Mouse (Mus musculus) erythroblast, embryonic 14.5 days (primary cell): Measurements from ENCODE around the gene Banf2. TPM values are rescaled to one million over a fixed set of nuclear protein-coding genes. Genes with fewer than 3 reads are reported as not detected.

ENCODE experiments used
- H3K27me3 ChIP-seq: 2 replicates; pipeline ENCODE4 v1.6.1; 2012; ENCODE audit warnings: inconsistent platforms; ENCODE audit not compliant: control insufficient read depth
- H3K36me3 ChIP-seq: 2 replicates; pipeline ENCODE4 v1.6.1; 2012; ENCODE audit warnings: mild to moderate bottlenecking, inconsistent platforms; ENCODE audit not compliant: control insufficient read depth
- H3K4me1 ChIP-seq: 2 replicates; pipeline ENCODE4 v1.6.1; 2012; ENCODE audit warnings: inconsistent platforms; ENCODE audit not compliant: control insufficient read depth
- H3K4me3 ChIP-seq: replicated peaks from 2 replicates; pipeline ENCODE3; 2012; ENCODE audit warnings: moderate library complexity, mild to moderate bottlenecking, inconsistent platforms
- H3K9me3 ChIP-seq: 2 replicates; pipeline ENCODE4 v1.6.1; 2012; ENCODE audit warnings: low read length, inconsistent platforms, mixed read lengths; ENCODE audit not compliant: control insufficient read depth
- GATA1 ChIP-seq: IDR thresholded peaks from 2 replicates; pipeline ENCODE4 v1.6.1; 2012; ENCODE audit warnings: low read length, inconsistent platforms, mixed read lengths
- TAL1 ChIP-seq: IDR thresholded peaks from 3 replicates; pipeline ENCODE4 v1.6.1; 2012; ENCODE audit warnings: low read length, inconsistent platforms, mixed read lengths
- polyA plus RNA-seq: library from polyadenylated mRNA; stranded (reverse); fragments of >175 nt; gene quantifications from 2 replicates; pipeline ENCODE4 v1.2.3, GENCODE M21; 2012

Banf2 gene
- polyA plus RNA-seq, 1 experiment = not detected

DNA sequence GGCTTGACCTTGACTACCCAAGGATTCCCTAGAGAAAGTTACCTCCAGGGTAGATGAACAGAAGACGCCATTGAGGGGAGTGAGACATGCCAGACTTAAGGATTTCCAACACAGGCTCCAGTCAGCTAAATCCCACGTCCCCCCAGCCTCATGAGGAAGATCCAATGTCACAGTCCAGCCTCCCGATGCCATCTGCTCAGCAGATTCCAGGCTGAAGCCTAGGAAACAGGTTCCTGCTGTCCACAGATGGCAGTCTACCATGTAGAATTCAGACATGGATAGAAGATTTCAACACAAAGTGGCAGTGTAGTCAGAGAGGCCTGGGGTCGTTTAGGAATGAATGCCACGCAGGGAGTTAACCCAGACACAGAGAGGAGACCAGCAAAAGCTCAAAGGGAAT is 18.4 kb upstream of the Banf2 start:
- Histone ChIP-seq H3K27me3 (no peaks in the 10 kb centered on the region; the same call in 1 of the 2 replicates), H3K36me3 (no peaks in the 10 kb centered on the region), H3K4me3 (no peak overlapping the region), H3K9me3 (no peaks in the 10 kb centered on the region), H3K4me1 (peaks cover 16% of the 10 kb centered on the region)
- TF ChIP-seq TAL1 (no peak), GATA1 (no peak)

DNA sequence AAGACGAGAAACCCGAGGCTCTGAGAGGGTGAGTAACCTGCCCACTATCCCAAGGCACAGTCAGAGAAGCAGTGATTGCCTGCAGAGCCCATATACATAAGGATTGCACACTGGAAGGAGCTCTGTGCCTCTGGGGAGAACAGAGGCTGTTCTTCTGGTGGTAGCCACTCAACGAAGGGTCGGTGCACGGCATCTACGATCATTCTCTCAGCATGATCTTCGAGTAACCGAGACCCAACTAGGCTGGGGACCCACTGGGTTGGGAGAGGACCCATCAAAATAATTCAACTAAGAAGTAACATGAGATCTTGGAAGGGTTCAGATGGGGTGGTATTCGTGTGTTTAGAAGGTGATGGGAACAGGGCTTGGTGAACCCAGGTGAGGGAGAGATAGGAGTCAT is 17.0 kb upstream of the Banf2 start:
- H3K4me3 ChIP-seq = no peak overlapping the region
- peaks cover 4% of the 10 kb centered on the region for H3K4me1 ChIP-seq
- no peaks in the 10 kb centered on the region for H3K36me3 ChIP-seq
- peaks cover 3% of the 10 kb centered on the region for H3K27me3 ChIP-seq
- no peaks in the 10 kb centered on the region for H3K9me3 ChIP-seq
- no peak for TF ChIP-seq GATA1

DNA sequence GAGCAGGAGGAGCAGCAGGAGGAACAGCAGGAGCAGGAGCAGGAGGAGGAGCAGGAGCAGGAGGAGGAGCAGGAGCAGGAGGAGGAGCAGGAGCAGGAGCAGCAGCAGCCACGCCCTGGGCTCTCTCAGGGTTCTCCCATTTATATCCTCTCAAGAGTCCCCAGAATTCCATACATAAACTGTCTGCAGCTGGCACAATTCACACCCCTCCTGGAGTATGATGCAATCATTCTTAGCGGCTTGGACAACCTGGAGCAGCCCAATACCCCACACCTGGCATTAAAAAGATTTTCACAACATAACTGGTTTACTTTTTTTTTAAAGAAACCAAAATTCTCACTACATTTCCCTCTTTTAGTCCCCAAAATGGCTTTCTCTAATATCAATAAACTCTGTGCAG is 12.9 kb upstream of the Banf2 start:
- H3K4me3 ChIP-seq = no peak overlapping the region
- TF ChIP-seq GATA1 = no peak
- no peak for TF ChIP-seq TAL1
- H3K4me1 ChIP-seq = peaks cover 3% of the 10 kb centered on the region
- no peaks in the 10 kb centered on the region for H3K9me3 ChIP-seq
- no peaks in the 10 kb centered on the region for H3K36me3 ChIP-seq
- H3K27me3 ChIP-seq = peaks cover 3% of the 10 kb centered on the region

DNA sequence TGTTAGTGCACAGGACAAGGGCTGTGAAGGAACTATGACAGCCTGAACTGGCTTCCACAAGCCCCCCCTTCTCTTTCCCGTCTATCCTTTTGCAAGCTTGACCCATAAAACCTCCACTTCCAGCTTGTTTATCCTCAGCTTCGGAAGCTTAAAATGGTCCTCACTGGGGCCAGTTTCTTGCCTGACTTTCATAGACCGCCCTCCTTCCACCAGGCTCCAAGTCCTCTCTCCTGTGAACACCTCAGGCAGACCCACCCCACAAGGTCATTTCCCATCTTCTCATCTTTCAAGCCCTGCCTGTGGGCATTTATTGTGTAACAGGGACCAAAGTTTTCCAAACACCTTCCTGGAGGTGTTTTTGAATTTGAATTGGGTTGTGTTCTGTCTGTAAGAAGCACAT is 10.4 kb upstream of the Banf2 start:
- peaks cover 3% of the 10 kb centered on the region for H3K27me3 ChIP-seq
- H3K4me1 ChIP-seq = peaks cover 3% of the 10 kb centered on the region
- H3K4me3 ChIP-seq = no peak overlapping the region
- H3K36me3 ChIP-seq = no peaks in the 10 kb centered on the region
- TF ChIP-seq TAL1 (no peak), GATA1 (no peak)
- no peaks in the 10 kb centered on the region for H3K9me3 ChIP-seq

DNA sequence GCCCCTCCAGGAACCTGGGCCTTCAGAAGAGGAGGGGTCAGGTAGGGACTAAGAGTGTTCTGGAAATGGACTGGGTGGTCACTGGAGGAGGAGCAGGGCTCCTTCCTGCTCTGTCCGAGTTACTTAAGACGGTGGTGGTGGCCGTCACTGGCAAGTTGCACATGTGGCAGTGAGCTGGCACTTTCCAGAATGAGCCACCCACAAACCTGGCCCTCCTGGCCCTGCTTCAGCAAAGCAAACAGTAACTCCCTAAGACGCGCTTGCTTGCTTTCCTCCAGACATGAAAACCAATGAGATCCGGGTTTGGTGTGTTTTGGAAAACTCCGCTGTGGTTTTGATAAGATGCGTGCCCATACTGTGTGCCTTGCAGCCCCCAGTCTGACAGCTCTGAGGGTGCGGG is 7.5 kb upstream of the Banf2 start:
- H3K27me3 ChIP-seq = no peaks in the 10 kb centered on the region
- TF ChIP-seq TAL1 = no peak
- TF ChIP-seq GATA1 = no peak
- H3K4me3 ChIP-seq = no peak overlapping the region
- H3K4me1 ChIP-seq = peaks cover 3% of the 10 kb centered on the region
- no peaks in the 10 kb centered on the region for H3K36me3 ChIP-seq
- no peaks in the 10 kb centered on the region for H3K9me3 ChIP-seq

DNA sequence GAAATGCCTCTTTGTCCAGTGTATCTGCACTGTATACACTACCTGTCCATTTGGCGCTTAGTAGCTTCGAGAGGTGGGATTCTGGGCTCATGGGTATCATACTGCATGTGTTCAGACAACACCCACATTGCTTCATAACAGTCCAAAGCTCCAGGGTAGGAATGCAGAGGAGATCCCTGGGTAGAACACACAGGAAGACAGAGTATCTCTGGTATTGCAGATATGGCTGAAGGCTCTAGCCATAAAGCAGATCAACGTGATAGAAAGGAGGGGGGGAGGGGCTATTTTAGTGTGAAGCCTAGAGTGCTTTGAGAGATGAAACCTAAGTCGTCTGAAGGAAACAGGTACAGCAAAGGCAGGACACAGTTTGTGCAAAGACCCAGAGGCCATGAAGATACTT is 6.4 kb upstream of the Banf2 start:
- H3K36me3 ChIP-seq = no peaks in the 10 kb centered on the region
- peaks cover 3% of the 10 kb centered on the region for H3K4me1 ChIP-seq
- no peak overlapping the region for H3K4me3 ChIP-seq
- no peaks in the 10 kb centered on the region for H3K9me3 ChIP-seq
- no peak for TF ChIP-seq TAL1
- no peak for TF ChIP-seq GATA1
- H3K27me3 ChIP-seq = no peaks in the 10 kb centered on the region

DNA sequence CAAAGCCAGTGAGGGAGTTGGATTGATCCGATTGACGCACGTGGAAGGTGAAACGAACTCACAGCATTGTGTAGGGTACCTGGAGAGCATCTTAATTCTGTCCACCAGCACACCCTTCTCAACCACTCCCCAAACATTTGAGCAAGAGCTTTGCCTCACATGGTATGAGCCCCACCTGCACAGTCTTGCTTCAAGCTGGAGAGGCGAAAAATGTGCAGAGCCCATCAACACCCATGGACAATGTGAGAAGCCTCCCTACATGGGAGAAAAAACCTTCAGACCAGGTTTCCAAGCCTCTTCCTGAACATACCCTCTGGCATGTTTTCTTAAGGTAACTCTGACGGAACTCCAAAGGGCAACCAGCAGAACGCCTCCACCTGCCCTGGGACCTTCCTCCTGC is 2.1 kb upstream of the Banf2 start:
- TF ChIP-seq TAL1 (no peak), GATA1 (no peak)

DNA sequence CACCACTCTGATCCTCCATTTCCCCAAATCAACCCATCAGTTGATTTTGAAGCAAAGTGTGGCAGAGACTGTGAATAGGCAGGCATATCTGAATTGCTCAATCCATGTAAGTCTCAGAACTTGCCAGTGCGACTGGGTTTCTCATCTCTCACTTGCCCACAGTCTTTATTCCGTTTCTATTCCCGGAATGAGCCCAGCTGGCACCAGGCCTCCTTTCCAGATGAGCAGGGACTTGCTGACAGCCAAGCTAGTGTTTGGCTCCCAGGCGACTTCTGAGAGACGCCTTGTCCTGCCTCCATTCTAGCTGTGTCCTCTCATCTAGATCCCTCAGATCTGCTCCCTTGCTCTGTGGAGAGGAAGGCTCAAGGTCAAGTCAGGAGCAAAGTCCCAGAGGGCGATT is 11.9 kb downstream of the Banf2 start:
- H3K27me3 ChIP-seq = no peaks in the 10 kb centered on the region
- no peaks in the 10 kb centered on the region for H3K36me3 ChIP-seq
- H3K4me3 ChIP-seq = no peak overlapping the region
- H3K4me1 ChIP-seq = no peaks in the 10 kb centered on the region
- no peak for TF ChIP-seq GATA1
- no peak for TF ChIP-seq TAL1
- no peaks in the 10 kb centered on the region for H3K9me3 ChIP-seq

More for the DNA sequence above, 2.1 kb upstream of the Banf2 start:
- Histone ChIP-seq H3K9me3 (no peaks in the 10 kb centered on the region), H3K27me3 (no peaks in the 10 kb centered on the region), H3K4me3 (no peak overlapping the region), H3K4me1 (no peaks in the 10 kb centered on the region), H3K36me3 (no peaks in the 10 kb centered on the region)

DNA sequence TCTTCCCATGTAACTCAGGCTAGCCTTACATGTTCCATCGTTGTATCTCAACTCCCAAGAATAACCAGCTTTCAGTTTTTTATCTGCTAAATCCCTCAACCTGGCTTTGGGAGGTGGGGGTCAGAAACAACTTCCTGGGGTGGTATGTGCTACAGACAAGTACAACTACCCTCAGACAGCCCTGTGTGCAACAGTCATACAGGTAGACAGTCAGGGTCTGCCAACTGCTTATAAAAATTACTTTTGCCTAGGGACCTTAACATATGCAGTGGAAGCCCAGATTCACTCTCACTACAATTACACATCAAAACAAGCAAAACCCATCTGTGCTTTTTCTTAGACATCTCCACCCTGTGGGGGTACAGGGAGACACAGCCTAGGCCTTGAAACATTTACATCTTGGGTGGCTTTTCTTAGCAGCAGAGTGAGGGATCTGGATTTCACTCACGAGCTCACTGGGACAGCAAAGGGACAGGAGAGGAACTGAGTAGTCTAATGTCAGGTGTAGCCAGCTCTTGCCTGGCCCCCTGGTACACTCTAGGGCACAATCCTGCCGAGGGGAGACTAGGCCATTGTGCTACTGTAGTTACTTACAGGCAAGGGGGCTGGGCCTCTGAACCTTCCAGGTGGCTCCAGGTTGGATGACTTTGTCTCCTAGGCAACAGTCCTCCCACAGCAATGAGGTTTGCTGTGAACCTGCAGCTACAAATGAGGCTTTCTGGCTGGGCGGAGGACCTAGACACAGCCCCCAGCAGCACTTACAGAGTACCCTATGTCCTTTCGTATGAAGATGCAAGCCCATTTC is 13.1 kb downstream of the Banf2 start:
- no peaks in the 10 kb centered on the region for H3K27me3 ChIP-seq
- no peaks in the 10 kb centered on the region for H3K36me3 ChIP-seq
- no peaks in the 10 kb centered on the region for H3K9me3 ChIP-seq
- no peaks in the 10 kb centered on the region for H3K4me1 ChIP-seq
- TF ChIP-seq TAL1 (no peak), GATA1 (no peak)
- no peak overlapping the region for H3K4me3 ChIP-seq

DNA sequence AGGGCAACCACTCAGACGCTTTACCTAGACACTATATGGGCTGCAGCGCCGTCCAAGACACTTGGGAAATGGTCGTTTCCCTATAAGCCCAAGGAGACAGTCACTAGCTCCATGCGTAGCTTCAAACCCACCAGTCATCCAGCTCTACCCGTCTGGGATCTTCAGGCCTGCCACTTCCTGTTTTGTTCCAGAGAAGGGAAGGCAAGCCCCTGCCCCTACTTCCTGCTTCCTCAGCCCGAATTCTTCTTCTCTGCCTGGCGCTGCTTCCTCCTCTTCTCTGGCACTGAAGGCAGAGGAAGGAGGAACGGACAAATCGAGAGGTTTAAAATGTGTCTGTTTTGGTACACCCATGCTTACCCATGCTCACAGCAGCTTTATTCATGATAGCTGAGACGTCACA is 14.1 kb downstream of the Banf2 start:
- Histone ChIP-seq H3K4me3 (no peak overlapping the region), H3K36me3 (no peaks in the 10 kb centered on the region), H3K27me3 (no peaks in the 10 kb centered on the region), H3K4me1 (no peaks in the 10 kb centered on the region), H3K9me3 (no peaks in the 10 kb centered on the region)
- TF ChIP-seq TAL1 (no peak), GATA1 (no peak)
